Mouse (Mus musculus) lung, postnatal 0 days (tissue): ENCODE results near the gene Themis2.

Experiments
- CTCF ChIP-seq: IDR thresholded peaks from 2 replicates; pipeline ENCODE4 v1.5.1; 2016; ENCODE audit warnings: antibody characterized with exemption, mild to moderate bottlenecking
- EP300 ChIP-seq: IDR thresholded peaks from 2 replicates; pipeline ENCODE4 v1.6.1; 2016; ENCODE audit warnings: antibody characterized with exemption, mild to moderate bottlenecking, control low read depth

DNA sequence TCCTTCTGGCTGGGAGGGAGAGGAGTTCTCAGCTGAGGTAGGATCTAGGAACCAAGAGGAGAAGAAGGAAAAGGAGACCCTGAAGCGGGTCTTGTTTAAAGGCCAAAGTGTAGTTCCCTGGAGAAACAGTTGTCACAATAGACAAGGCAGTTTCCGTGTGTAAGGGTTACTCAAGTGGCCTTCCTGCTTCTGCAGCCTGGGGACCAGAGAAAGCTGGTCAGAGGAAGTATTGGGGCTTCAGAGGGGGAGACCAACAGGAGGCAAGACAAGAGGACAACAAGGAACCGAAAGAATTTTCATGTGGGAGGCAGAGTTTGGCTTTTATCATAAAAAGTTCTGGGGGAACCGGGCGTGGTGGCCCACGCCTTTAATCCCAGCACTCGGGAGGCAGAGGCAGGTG, 20.2 kb upstream of the Themis2 start:
- no peak for TF ChIP-seq CTCF
- no peak for TF ChIP-seq EP300
